Mouse (Mus musculus) kidney, embryonic 14.5 days (tissue): Measurements from ENCODE around the gene Klhdc7b. TPM values are rescaled to one million over a fixed set of nuclear protein-coding genes. Genes with fewer than 3 reads are reported as not detected.
A peak's percentile ranks its signal among the peaks of the same experiment; 100 is the strongest.

Source experiments
- ATAC-seq: fragments of 200-750 bp; cut with Nextera tagmentation; 2 replicates; pipeline ENCODE4 v1.8.0; 2017; ENCODE audit warnings: moderate number of reproducible peaks, mild to moderate bottlenecking, moderate TSS enrichment, moderate library complexity; ENCODE audit not compliant: low FRiP score, low TSS enrichment
- H3K27ac ChIP-seq: fragments of 300-500 bp; sonication (generic); 2 replicates; pipeline ENCODE4 v1.5.1; 2014; ENCODE audit warnings: low read depth, mild to moderate bottlenecking, low read length, moderate library complexity, mixed read lengths
- H3K27me3 ChIP-seq: fragments of 300-500 bp; sonication (generic); 2 replicates; pipeline ENCODE4 v1.6.1; 2014; ENCODE audit warnings: mild to moderate bottlenecking, low read length; ENCODE audit not compliant: control insufficient read depth, insufficient read depth
- H3K36me3 ChIP-seq: fragments of 300-500 bp; sonication (generic); 2 replicates; pipeline ENCODE4 v1.6.1; 2014; ENCODE audit warnings: low read length, mixed read lengths; ENCODE audit not compliant: control insufficient read depth, insufficient read depth
- H3K4me1 ChIP-seq: fragments of 300-500 bp; sonication (generic); 2 replicates; pipeline ENCODE4 v1.6.1; 2014; ENCODE audit warnings: low read length, mixed read lengths; ENCODE audit not compliant: control insufficient read depth, insufficient read depth
- H3K4me2 ChIP-seq: fragments of 300-500 bp; sonication (generic); replicated peaks from 2 replicates; pipeline ENCODE4 v1.6.1; 2014; ENCODE audit warnings: low read depth, mild to moderate bottlenecking, low read length
- H3K4me3 ChIP-seq: fragments of 300-500 bp; sonication (generic); 2 replicates; pipeline ENCODE4 v1.5.1; 2014; ENCODE audit warnings: mild to moderate bottlenecking, low read length
- H3K9ac ChIP-seq: fragments of 300-500 bp; sonication (generic); 2 replicates; pipeline ENCODE4 v1.6.1; 2014; ENCODE audit warnings: low read depth, mild to moderate bottlenecking, low read length, moderate library complexity
- H3K9me3 ChIP-seq: fragments of 300-500 bp; sonication (generic); 2 replicates; pipeline ENCODE4 v1.6.1; 2016; ENCODE audit warnings: low read length; ENCODE audit not compliant: control insufficient read depth
- WGBS: fragments of 180-500 bp; shearing (Covaris S2); extraction: QIAGEN DNeasy Blood & Tissue Kit; methylation state at CpG from one replicate; pipeline ENCODE4 v1.1.7; 2014; 5-methylcytosine and 5-hydroxymethylcytosine counted together
- polyA plus RNA-seq: library from polyadenylated mRNA; unstranded; fragments of >200 nt; fragmentation: Nextera tagmentation; extraction: Ambion mirVana; gene quantifications from 2 replicates; pipeline ENCODE4 v1.2.1, GENCODE M21; 2014

Klhdc7b gene
- polyA plus RNA-seq, 1 experiment from 2014 or later = not detected

DNA sequence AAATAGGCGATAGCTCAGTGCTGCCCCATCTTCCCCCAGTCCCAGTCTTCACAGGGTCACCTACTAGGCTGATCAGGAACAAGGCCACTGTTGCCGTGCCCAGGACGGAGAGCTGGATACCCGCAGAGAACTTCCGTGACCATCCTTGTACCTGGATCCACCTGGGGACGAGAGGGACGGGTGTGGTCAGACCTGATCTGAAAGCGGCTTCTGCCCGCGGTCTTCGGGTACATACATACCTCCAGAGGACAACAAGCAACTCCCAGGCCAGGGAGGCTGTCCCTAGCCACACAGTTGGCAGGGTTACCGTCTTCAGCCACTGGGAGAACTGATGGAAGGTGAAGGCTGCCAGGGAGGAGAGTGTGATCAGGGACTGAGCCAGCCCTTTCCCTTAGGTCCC is 31.9 kb upstream of the Klhdc7b start:
- Histone ChIP-seq H3K36me3 (peaks cover 36% of the 10 kb centered on the region), H3K4me1 (peaks cover 11% of the 10 kb centered on the region), H3K4me2 (no peak overlapping the region), H3K9ac (no peak overlapping the region), H3K9me3 (no peaks in the 10 kb centered on the region), H3K4me3 (no peak overlapping the region), H3K27ac (no peak overlapping the region), H3K27me3 (no peaks in the 10 kb centered on the region)
- WGBS = 94% methylated on average over 12 of the region's 12 CpGs
- ATAC-seq = no peak

DNA sequence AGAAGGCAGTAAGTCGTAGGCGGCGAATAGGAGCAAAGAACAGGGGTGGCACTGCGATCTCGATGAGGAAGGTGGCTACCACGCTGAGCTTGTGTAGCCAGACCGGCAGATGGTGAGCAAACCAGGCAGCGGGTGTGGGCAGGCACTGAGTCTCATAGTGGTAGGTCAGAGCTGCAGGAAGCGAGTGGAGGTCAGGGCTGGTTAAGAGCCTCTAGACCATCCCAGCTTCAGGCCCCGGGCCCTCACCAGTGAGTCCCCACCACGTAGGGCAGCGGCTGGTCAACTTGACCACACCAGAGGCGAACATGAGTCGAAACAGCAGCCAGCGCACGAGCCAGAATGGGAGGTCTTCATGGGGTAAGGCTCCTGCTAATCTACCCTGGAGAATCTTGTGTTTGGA is 30.9 kb upstream of the Klhdc7b start:
- 95% methylated on average over 16 of the region's 16 CpGs for WGBS
- peaks cover 36% of the 10 kb centered on the region for H3K36me3 ChIP-seq

DNA sequence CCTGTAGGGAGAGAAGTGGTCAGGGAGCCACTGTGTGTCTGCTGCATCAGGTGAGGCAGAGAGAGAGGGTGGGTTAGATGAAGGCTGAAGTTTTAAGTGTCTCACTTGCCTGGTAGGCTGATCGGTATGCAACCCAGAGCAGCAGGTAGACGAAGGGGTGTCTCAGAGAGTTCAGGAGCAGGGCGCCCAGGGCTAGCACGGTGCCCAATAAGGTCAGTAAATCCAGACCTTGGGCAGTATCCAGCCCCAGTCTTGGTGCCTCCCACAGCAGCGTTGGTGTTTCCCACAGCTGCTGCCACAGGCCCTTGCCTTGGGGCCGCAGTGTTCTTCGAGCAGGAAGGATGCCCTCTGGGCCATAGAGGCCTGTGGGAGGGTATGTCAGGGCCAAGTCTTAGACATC is 30.3 kb upstream of the Klhdc7b start:
- Histone ChIP-seq H3K36me3 (peaks cover 36% of the 10 kb centered on the region), H3K27me3 (no peaks in the 10 kb centered on the region), H3K27ac (no peak overlapping the region), H3K4me1 (peaks cover 16% of the 10 kb centered on the region), H3K9ac (peak overlapping the region; percentile 89), H3K4me3 (peak overlapping the region; percentile 74), H3K9me3 (no peaks in the 10 kb centered on the region), H3K4me2 (peak overlapping the region; percentile 64)
- no peak for ATAC-seq
- WGBS = 66% methylated on average over 7 of the region's 7 CpGs

More for the DNA sequence above, 30.9 kb upstream of the Klhdc7b start:
- no peak for ATAC-seq
- Histone ChIP-seq H3K4me2 (peak overlapping the region; percentile 64), H3K9me3 (no peaks in the 10 kb centered on the region), H3K27ac (no peak overlapping the region), H3K27me3 (no peaks in the 10 kb centered on the region), H3K4me1 (peaks cover 16% of the 10 kb centered on the region), H3K4me3 (peak overlapping the region; percentile 74; the same call in 1 of the 2 replicates), H3K9ac (peak overlapping the region; percentile 89; the same call in 1 of the 2 replicates)

DNA sequence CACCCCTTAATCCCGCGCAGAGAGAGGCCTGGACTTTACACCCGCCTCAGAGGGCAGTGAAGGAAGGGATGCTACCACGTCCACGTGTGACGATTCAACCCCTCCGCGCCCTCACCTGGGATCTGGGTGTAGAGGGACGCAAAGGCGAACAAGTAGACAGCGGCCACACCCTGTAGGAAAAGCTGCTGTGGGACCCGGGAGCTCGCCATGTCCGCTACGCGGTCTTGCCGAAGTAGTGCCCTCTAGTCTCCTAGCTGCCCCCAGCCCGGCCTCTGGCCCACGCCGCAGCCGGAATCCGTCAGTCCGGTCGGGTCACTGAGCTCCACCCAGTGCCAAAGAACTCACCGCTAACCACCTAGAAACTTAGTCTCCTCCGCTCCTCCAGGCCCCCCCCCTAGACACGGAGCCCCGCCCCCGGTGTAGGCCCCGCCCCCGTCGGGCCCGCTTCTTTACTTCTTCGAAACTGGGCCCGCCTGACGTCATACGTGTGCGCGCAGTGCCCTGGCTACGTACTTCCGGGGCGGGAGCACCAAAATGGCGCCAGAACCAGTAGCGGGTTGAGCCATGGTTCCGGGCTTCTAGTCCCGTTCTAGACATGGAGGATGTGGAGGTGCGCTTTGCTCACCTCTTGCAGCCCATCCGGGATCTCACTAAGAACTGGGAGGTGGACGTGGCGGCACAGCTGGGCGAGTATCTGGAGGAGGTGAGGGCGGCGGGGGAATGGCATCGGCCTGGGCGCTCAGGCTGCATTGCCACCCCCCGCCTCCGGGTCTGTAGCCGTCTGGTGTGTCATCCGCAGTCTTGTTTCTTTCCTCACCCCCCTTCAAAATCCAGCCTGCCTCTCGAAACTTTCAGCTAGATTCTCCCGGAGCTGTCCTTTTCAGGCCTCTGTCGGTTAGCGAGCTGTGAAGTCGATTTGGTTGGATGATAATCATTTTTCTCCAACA is 29.2 kb upstream of the Klhdc7b start, which contains the start of the genes Lmf2 and Ncaph2:
Gene Lmf2, minus strand, starts transcription at position 419 of the 947 bp plus-strand sequence.
Gene Ncaph2, plus strand, starts transcription at position 479 of the 947 bp plus-strand sequence.
- WGBS = under 1% methylated on average over 63 of the region's 64 CpGs
- ATAC-seq = peak; percentile 90
- H3K9me3 ChIP-seq = no peaks in the 10 kb centered on the region
- H3K27ac ChIP-seq = peak within 1 kb of the TSS; percentile 85
- H3K4me1 ChIP-seq = peaks cover 16% of the 10 kb centered on the region
- H3K4me2 ChIP-seq = peak within 1 kb of the TSS; percentile 64
- H3K4me3 ChIP-seq = peak within 1 kb of the TSS; percentile 74
- H3K36me3 ChIP-seq = peaks cover 38% of the 10 kb centered on the region
- H3K27me3 ChIP-seq = no peaks in the 10 kb centered on the region
- peak within 1 kb of the TSS; percentile 89 for H3K9ac ChIP-seq

DNA sequence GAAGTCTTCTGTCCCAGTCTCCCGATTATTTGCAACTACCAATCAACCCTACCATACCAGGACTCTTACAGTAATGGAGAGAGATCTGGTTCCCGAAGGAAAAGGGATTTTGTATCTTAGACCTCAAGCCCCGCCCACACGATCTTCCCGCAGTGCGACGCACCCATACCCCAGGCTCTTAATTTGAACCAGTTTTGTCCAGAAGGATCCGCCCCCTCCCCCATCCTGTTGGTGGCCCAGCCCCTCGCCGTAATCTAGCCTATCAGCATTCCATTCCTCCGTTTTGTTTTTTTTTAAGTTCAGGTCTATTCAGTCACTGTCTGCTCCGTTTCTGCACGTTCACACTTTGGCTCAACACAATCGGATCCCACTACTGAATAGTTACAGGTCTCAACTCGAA is 28.3 kb upstream of the Klhdc7b start:
- Histone ChIP-seq H3K4me3 (peak overlapping the region; percentile 74), H3K4me2 (peak overlapping the region; percentile 57), H3K9me3 (no peaks in the 10 kb centered on the region), H3K27ac (peak overlapping the region; percentile 85), H3K27me3 (no peaks in the 10 kb centered on the region), H3K4me1 (peaks cover 16% of the 10 kb centered on the region), H3K36me3 (peaks cover 39% of the 10 kb centered on the region), H3K9ac (peak overlapping the region; percentile 89)
- peak; percentile 80 for ATAC-seq
- under 1% methylated on average over 15 of the region's 15 CpGs for WGBS

DNA sequence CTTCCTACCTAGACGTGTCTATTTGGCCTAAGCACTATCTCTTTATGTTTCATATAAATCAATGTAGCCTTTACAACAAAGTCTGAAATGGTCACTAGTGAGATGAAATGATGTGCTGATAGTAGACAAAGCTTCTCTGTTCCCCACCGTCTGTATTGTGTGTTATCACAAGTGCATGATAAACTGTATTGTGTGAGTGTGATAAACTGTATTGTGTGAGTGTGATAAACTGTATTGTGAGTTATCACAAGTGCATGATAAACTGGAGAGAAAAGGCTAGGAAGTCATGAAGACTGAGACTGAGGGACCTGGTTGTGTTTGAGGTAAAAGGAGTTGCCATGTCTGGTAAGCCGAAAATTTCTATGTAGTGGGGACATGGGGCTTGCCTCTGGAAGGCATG is 25.9 kb upstream of the Klhdc7b start:
- peaks cover 16% of the 10 kb centered on the region for H3K4me1 ChIP-seq
- no peak overlapping the region for H3K9ac ChIP-seq
- H3K4me2 ChIP-seq = no peak overlapping the region
- peaks cover 38% of the 10 kb centered on the region for H3K36me3 ChIP-seq
- ATAC-seq = no peak
- no peak overlapping the region for H3K27ac ChIP-seq
- no peaks in the 10 kb centered on the region for H3K27me3 ChIP-seq
- no peaks in the 10 kb centered on the region for H3K9me3 ChIP-seq
- no peak overlapping the region for H3K4me3 ChIP-seq
- 84% methylated on average over 3 of the region's 3 CpGs for WGBS

DNA sequence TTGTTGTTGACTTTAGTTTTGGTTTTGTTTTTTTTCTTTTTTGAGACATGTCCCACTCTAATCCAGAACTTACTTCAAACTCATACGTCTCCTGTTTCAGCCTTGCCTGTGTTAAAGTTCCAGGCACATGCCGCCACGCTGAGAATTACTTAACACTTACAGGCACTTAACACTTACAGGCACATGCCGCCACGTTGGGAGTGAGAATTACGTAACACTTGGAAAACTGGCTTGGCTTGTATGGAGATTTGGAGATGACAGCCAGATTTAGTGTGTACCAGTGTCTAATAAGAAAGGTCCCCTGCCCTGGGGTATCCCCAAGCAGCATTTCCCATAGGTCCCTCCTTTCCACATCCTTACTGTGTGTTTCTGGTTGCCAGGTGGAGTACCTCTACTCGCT is 21.7 kb upstream of the Klhdc7b start:
- H3K9me3 ChIP-seq = no peaks in the 10 kb centered on the region
- no peak overlapping the region for H3K4me2 ChIP-seq
- 0 out of 2 replicates have a peak, but pooled peaks cover 3% of the 10 kb centered on the region for H3K4me1 ChIP-seq
- peaks cover 80% of the 10 kb centered on the region for H3K36me3 ChIP-seq
- 90% methylated on average over 7 of the region's 7 CpGs for WGBS
- H3K9ac ChIP-seq = no peak overlapping the region
- no peak for ATAC-seq
- no peaks in the 10 kb centered on the region for H3K27me3 ChIP-seq
- no peak overlapping the region for H3K4me3 ChIP-seq
- no peak overlapping the region for H3K27ac ChIP-seq

DNA sequence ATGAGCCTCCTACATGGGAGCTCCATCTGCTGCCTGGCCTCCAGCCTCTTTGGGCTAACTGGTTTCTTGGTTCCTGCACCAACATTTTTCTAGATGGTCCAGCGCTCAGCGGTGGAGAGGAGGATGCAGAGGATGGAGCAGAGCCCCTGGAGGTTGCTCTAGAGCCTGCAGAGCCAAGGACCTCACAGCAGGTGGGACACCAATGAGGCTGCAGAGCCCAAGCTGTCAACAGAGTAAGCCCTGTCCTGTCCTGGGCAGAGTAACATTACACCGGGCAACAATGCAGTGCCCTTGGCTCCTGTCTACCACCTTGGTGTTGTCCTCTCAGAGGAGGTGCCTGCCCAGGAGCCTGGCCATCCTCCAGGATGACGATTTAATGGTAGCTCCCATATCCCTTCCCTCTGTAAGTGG is 19.6 kb upstream of the Klhdc7b start:
- Histone ChIP-seq H3K4me2 (no peak overlapping the region), H3K4me3 (no peak overlapping the region), H3K27ac (no peak overlapping the region), H3K27me3 (no peaks in the 10 kb centered on the region), H3K9ac (no peak overlapping the region), H3K9me3 (no peaks in the 10 kb centered on the region), H3K4me1 (no peaks in the 10 kb centered on the region), H3K36me3 (peaks cover 98% of the 10 kb centered on the region)
- ATAC-seq = no peak
- WGBS = 95% methylated on average over 4 of the region's 4 CpGs

DNA sequence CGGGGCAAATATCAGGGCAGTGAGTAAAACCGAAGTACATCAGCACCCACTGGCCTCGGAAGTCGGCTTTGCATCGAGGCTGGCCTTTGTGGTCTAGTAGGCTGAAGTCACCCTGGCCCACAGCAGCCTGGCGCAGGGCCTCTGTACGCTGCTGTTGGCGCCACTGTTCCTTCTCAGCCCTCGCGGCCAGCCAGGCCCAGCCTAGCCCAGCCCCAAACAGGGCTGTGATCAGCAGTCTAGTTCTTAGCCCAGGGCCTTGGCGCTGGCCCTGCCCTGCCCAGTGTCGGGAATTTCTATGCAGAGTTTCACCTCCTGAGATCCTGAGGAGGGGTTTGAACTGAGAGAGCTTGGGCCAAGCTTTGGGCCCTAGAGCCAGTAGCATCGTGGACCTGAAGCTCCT is 12.6 kb upstream of the Klhdc7b start:
- peaks cover 13% of the 10 kb centered on the region for H3K27me3 ChIP-seq
- H3K27ac ChIP-seq = no peak overlapping the region
- no peak overlapping the region for H3K9ac ChIP-seq
- ATAC-seq = no peak
- H3K9me3 ChIP-seq = no peaks in the 10 kb centered on the region
- 90% methylated on average over 13 of the region's 13 CpGs for WGBS
- H3K4me3 ChIP-seq = no peak overlapping the region
- H3K4me2 ChIP-seq = no peak overlapping the region
- H3K36me3 ChIP-seq = peaks cover 55% of the 10 kb centered on the region
- H3K4me1 ChIP-seq = 0 out of 2 replicates have a peak, but pooled peaks cover 4% of the 10 kb centered on the region
